Mouse (Mus musculus) heart, adult 2 months (tissue): Measurements from ENCODE around the gene Pex19. TPM values are rescaled to one million over a fixed set of nuclear protein-coding genes. Genes with fewer than 3 reads are reported as not detected.
A peak's percentile ranks its signal among the peaks of the same experiment; 100 is the strongest.

Experiments used
- DNase-seq, 2 experiments: peaks; one replicate each; pipeline ENCODE4 v3.0.0; 2021
- H3K27ac ChIP-seq: fragments of 200-600 bp; 2 replicates; pipeline ENCODE4 v1.8.1; 2022
- H3K27me3 ChIP-seq: fragments of 200-500 bp; 2 replicates; pipeline ENCODE4 v1.6.1; 2012; ENCODE audit warnings: mild to moderate bottlenecking, low read length, inconsistent platforms, mixed read lengths; ENCODE audit not compliant: control insufficient read depth, insufficient read depth
- H3K36me3 ChIP-seq: fragments of 200-500 bp; 2 replicates; pipeline ENCODE4 v1.6.1; 2012; ENCODE audit warnings: low read length, inconsistent platforms; ENCODE audit not compliant: control insufficient read depth, insufficient read depth
- H3K4me1 ChIP-seq: fragments of 200-500 bp; 2 replicates; pipeline ENCODE4 v1.6.1; 2011; ENCODE audit warnings: low read length; ENCODE audit not compliant: control insufficient read depth, insufficient read depth
- H3K4me3 ChIP-seq: fragments of 200-600 bp; 2 replicates; pipeline ENCODE4 v1.8.1; 2022
- H3K79me2 ChIP-seq: fragments of 200-500 bp; replicated peaks from 2 replicates; pipeline ENCODE4 v1.6.1; 2012; ENCODE audit warnings: mild to moderate bottlenecking, inconsistent platforms, low read length, moderate library complexity, mixed read lengths; ENCODE audit not compliant: control insufficient read depth, insufficient read depth
- H3K9ac ChIP-seq: fragments of 200-500 bp; 2 replicates; pipeline ENCODE4 v1.6.1; 2012; ENCODE audit warnings: low read depth, mild to moderate bottlenecking, control low read depth, inconsistent platforms, low read length, mixed read lengths
- CTCF ChIP-seq: fragments of 200-600 bp; IDR thresholded peaks from 2 replicates; pipeline ENCODE4 v1.8.1; 2022; ENCODE audit warnings: antibody characterized with exemption, mild to moderate bottlenecking, moderate library complexity
- EP300 ChIP-seq: fragments of 200-500 bp; IDR thresholded peaks from 2 replicates; pipeline ENCODE4 v1.6.1; 2011; ENCODE audit warnings: low read depth, low read length, control low read depth; ENCODE audit not compliant: insufficient read depth
- POLR2A ChIP-seq: fragments of 200-500 bp; IDR thresholded peaks from 2 replicates; pipeline ENCODE4 v1.6.1; 2011; ENCODE audit warnings: mild to moderate bottlenecking, low read depth, low read length, control low read depth; ENCODE audit not compliant: insufficient read depth
- WGBS: fragments of 180-500 bp; shearing (Covaris S2); methylation state at CpG from one replicate; pipeline ENCODE4 v1.1.7; 2018; 5-methylcytosine and 5-hydroxymethylcytosine counted together
- intact Hi-C: fragments of 180-260 bp; cut with DNase I; formaldehyde crosslinking; loops from one replicate; pipeline ENCODE4 v1.15.1; 2025
- polyA plus RNA-seq: library from polyadenylated mRNA; depleted of rRNA; stranded (reverse); fragments of >200 nt; gene quantifications from 2 replicates; pipeline ENCODE4 v1.2.3, GENCODE M21; 2012; rRNA removed
- total RNA-seq, 2 experiments: library from RNA; stranded (reverse); gene quantifications; 2 replicates each; pipeline ENCODE4 v1.2.3; 2021

The Pex19 gene
- total and polyA plus RNA-seq, 3 experiments = 107 to 125 (median 113) TPM

- no peak overlapping the region; the same call in 1 of the 2 replicates for H3K9ac ChIP-seq
- H3K36me3 ChIP-seq = peaks cover 37% of the 10 kb centered on the region
- H3K27ac ChIP-seq = no peak overlapping the region
- intact Hi-C loops = no loop called here
- no peak overlapping the region for H3K4me3 ChIP-seq
- 36% methylated on average over 7 of the region's 7 CpGs for WGBS
- TF ChIP-seq CTCF = no peak
- no peak for TF ChIP-seq EP300
- no peak for TF ChIP-seq POLR2A
- DNase-seq = no peak
- no peaks in the 10 kb centered on the region; the same call in none of the 2 replicates for H3K79me2 ChIP-seq
- peaks cover 2% of the 10 kb centered on the region for H3K4me1 ChIP-seq
- H3K27me3 ChIP-seq = no peaks in the 10 kb centered on the region
These were observed 52.5 kb downstream of the Pex19 start for GRCm38 (mm10) chr1:172179102-172179501.

- Histone ChIP-seq H3K79me2 (no peaks in the 10 kb centered on the region; the same call in none of the 2 replicates), H3K36me3 (peaks cover 23% of the 10 kb centered on the region), H3K4me1 (peaks cover 2% of the 10 kb centered on the region), H3K9ac (no peak overlapping the region), H3K27ac (peak overlapping the region; percentile 3), H3K4me3 (no peak overlapping the region), H3K27me3 (no peaks in the 10 kb centered on the region)
- no peak for DNase-seq
- TF ChIP-seq POLR2A (no peak), EP300 (0 out of 2 replicates have a peak, but pooled peaks have one; percentile 33)
- intact Hi-C loops = no loop called here
- 49% methylated on average over 4 of the region's 4 CpGs for WGBS
These were observed 54.3 kb downstream of the Pex19 start for GRCm38 (mm10) chr1:172180881-172181280.

- Histone ChIP-seq H3K36me3 (peaks cover 26% of the 10 kb centered on the region), H3K4me1 (peaks cover 2% of the 10 kb centered on the region), H3K79me2 (no peaks in the 10 kb centered on the region; the same call in none of the 2 replicates), H3K27ac (no peak overlapping the region; the same call in 1 of the 2 replicates), H3K9ac (no peak overlapping the region), H3K27me3 (no peaks in the 10 kb centered on the region), H3K4me3 (no peak overlapping the region)
- TF ChIP-seq POLR2A = no peak
- no peak for TF ChIP-seq CTCF
- no peak for TF ChIP-seq EP300
- 91% methylated on average over 3 of the region's 3 CpGs for WGBS
- intact Hi-C loops = no loop called here
- no peak for DNase-seq
These were observed 55.2 kb downstream of the Pex19 start for GRCm38 (mm10) chr1:172181777-172182176.

- Histone ChIP-seq H3K9ac (no peak overlapping the region), H3K4me3 (no peak overlapping the region), H3K27ac (no peak overlapping the region), H3K36me3 (peaks cover 27% of the 10 kb centered on the region), H3K79me2 (no peaks in the 10 kb centered on the region; the same call in none of the 2 replicates), H3K4me1 (peaks cover 2% of the 10 kb centered on the region), H3K27me3 (no peaks in the 10 kb centered on the region)
- no peak for DNase-seq
- intact Hi-C loops = no loop called here
- WGBS = 98% methylated on average over 6 of the region's 6 CpGs
- TF ChIP-seq CTCF (no peak), POLR2A (no peak), EP300 (no peak)
These were observed 56.5 kb downstream of the Pex19 start for GRCm38 (mm10) chr1:172183056-172183455.

- Histone ChIP-seq H3K4me1 (peaks cover 2% of the 10 kb centered on the region), H3K36me3 (peaks cover 21% of the 10 kb centered on the region), H3K9ac (no peak overlapping the region), H3K4me3 (no peak overlapping the region), H3K27me3 (no peaks in the 10 kb centered on the region), H3K79me2 (no peaks in the 10 kb centered on the region; the same call in none of the 2 replicates), H3K27ac (no peak overlapping the region)
- DNase-seq = no peak
- TF ChIP-seq POLR2A (no peak), CTCF (no peak), EP300 (no peak)
- intact Hi-C loops = no loop called here
These were observed 57.4 kb downstream of the Pex19 start for GRCm38 (mm10) chr1:172183915-172184314.

Other genes with a start within 250 kb of the Pex19 start
- under 1 TPM in 1 of 2 experiments, not detected in 1; 0.09 TPM for gene Gm10521, start 231.1 kb upstream of the Pex19 start, total RNA-seq
- gene Gm10521, start 231.1 kb upstream of the Pex19 start, polyA plus RNA-seq = 0.15 and 0.41 TPM in 2 replicates
- gene Slamf6, start 209.2 kb upstream of the Pex19 start, total RNA-seq = under 1 TPM; 0.14 to 0.81 TPM
- 0.41 and 0.53 TPM in 2 replicates for gene Slamf6, start 209.2 kb upstream of the Pex19 start, polyA plus RNA-seq
- 1 to 10 TPM; 1.3 TPM for gene Vangl2, start 98.3 kb upstream of the Pex19 start, total RNA-seq
- gene Vangl2, start 98.3 kb upstream of the Pex19 start, polyA plus RNA-seq = 1.3 and 1.9 TPM in 2 replicates
- gene Nhlh1, start 69.2 kb upstream of the Pex19 start, total RNA-seq = not detected
- not detected in 2 replicates for gene Nhlh1, start 69.2 kb upstream of the Pex19 start, polyA plus RNA-seq
- 100 to 1,000 TPM in 1 of 2 experiments, 10 to 100 TPM in 1; 98.5 to 111 TPM for gene Copa, start 44.2 kb upstream of the Pex19 start, total RNA-seq
- 42.3 and 59.2 TPM in 2 replicates for gene Copa, start 44.2 kb upstream of the Pex19 start, polyA plus RNA-seq
- gene Ncstn, start 44.0 kb upstream of the Pex19 start, total RNA-seq = 10 to 100 TPM; 41.5 to 43.2 TPM
- 63.3 and 78.3 TPM in 2 replicates for gene Ncstn, start 44.0 kb upstream of the Pex19 start, polyA plus RNA-seq
- 100 to 1,000 TPM; 100 to 116 TPM for gene Dcaf8, start 21.3 kb downstream of the Pex19 start, total RNA-seq
- 62.7 and 93.8 TPM in 2 replicates for gene Dcaf8, start 21.3 kb downstream of the Pex19 start, polyA plus RNA-seq
- gene Pea15a, start 80.0 kb downstream of the Pex19 start, total RNA-seq = 10 to 100 TPM; 52.2 to 69.8 TPM
- gene Pea15a, start 80.0 kb downstream of the Pex19 start, polyA plus RNA-seq = 56.8 and 101 TPM in 2 replicates
- 1 to 10 TPM; 3.3 to 5.6 TPM for gene Casq1, start 93.1 kb downstream of the Pex19 start, total RNA-seq
- gene Casq1, start 93.1 kb downstream of the Pex19 start, polyA plus RNA-seq = 51.7 and 53.8 TPM in 2 replicates
- not detected for gene Atp1a4, start 131.7 kb downstream of the Pex19 start, total RNA-seq
- 0.10 and 0.35 TPM in 2 replicates for gene Atp1a4, start 131.7 kb downstream of the Pex19 start, polyA plus RNA-seq
- 10 to 100 TPM; 10.9 to 13.5 TPM for gene Igsf8, start 134.9 kb downstream of the Pex19 start, total RNA-seq
- 25.9 and 39.9 TPM in 2 replicates for gene Igsf8, start 134.9 kb downstream of the Pex19 start, polyA plus RNA-seq
- 100 to 1,000 TPM; 462 to 588 TPM for gene Atp1a2, start 171.3 kb downstream of the Pex19 start, total RNA-seq
- 319 and 349 TPM in 2 replicates for gene Atp1a2, start 171.3 kb downstream of the Pex19 start, polyA plus RNA-seq
- not detected for gene Kcnj9, start 202.6 kb downstream of the Pex19 start, total RNA-seq
- 0.04 and 0.06 TPM in 2 replicates for gene Kcnj9, start 202.6 kb downstream of the Pex19 start, polyA plus RNA-seq
- gene Kcnj10, start 214.5 kb downstream of the Pex19 start, total RNA-seq = under 1 TPM; 0.07 to 0.08 TPM
- 0.26 and 0.27 TPM in 2 replicates for gene Kcnj10, start 214.5 kb downstream of the Pex19 start, polyA plus RNA-seq
- 1 to 10 TPM; 3.8 to 4.2 TPM for gene Pigm, start 249.8 kb downstream of the Pex19 start, total RNA-seq
- 3.3 and 3.7 TPM in 2 replicates for gene Pigm, start 249.8 kb downstream of the Pex19 start, polyA plus RNA-seq